ENCODE assay signal across 23 mouse cellular contexts in the genomic region with DNA sequence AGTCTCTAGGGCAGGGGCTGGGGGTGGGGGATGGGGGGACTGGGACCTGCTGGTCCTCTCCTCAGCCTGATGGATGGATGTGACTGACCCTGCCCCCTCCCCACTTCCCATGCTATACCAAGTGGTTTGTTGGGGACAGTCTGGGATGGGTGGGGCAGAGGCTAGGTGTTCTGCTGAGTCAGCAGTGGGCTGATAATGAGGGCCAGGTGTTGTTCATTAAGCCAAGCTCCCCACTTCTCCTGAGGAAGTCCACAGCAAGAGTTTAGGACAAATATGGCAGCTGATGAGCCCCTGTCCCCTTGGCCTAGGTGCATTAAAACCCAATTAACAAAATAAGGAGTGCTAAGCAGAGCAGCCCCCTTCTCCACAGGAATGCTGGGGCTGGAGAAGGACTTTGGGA.
DNase-seq lines count a peak whose midpoint lies in the region; ATAC-seq and TF ChIP-seq lines count a peak whose summit lies in the region.
"Had no signal": no experiment of that assay in that cellular context is flagged by ENCODE, and none has a peak within 500 bp of the region (broad histone marks: within the 10 kb centered on the region; RNA-seq: fewer than 3 reads in every experiment).

No protein-coding gene starts in this region.

- no peak for TF ChIP-seq RAD21 in CH12.LX (IDR thresholded peaks at IDR 0.05; ENCODE audit: low read depth, low read length)

- no peaks in the 10 kb centered on the region for H3K79me2 ChIP-seq in CH12.LX (replicated peaks; ENCODE audit: control insufficient read depth, extremely low read depth, insufficient read depth, poor library complexity, severe bottlenecking)

- no peak for ATAC-seq in hindbrain, postnatal 0 days
- ATAC-seq in intestine, postnatal 0 days, result no peak
- ATAC-seq in CD4-positive, CD25-positive, alpha-beta regulatory T cell, adult 4 months, result no peak
- ATAC-seq in cerebellum, adult (ENCODE audit: insufficient number of reproducible peaks, low FRiP score, low TSS enrichment), result no peak
- ATAC-seq: forebrain, embryonic 14.5 days; inflammation-experienced regulatory T-cells, adult 6 months had no signal

- TF ChIP-seq EP300 in CH12.LX (IDR thresholded peaks at IDR 0.05; ENCODE audit: low read length), result no peak

- H3K9ac ChIP-seq in hindbrain, postnatal 0 days (replicated peaks; ENCODE audit: low read length), result no peak overlapping the region
- H3K9ac ChIP-seq in CH12.LX (ENCODE audit: insufficient read depth, low read depth), result no peak overlapping the region
- H3K9ac ChIP-seq in intestine, postnatal 0 days (ENCODE audit: low read depth, low read length), result no peak overlapping the region
- H3K9ac ChIP-seq: embryonic facial prominence, embryonic 15.5 days; hindbrain, embryonic 14.5 days had no signal

- in situ Hi-C loops in CH12.LX (cut with MboI; ENCODE audit: low pct_ligation_motif_present, low pct_unique_long_range_greater_than_20kb, low sequenced_read_pairs), result no loop called here

- no peaks in the 10 kb centered on the region for H3K27me3 ChIP-seq in hindbrain, embryonic 10.5 days (ENCODE audit: insufficient read depth, poor library complexity, severe bottlenecking)
- H3K27me3 ChIP-seq in hindbrain, postnatal 0 days (ENCODE audit: insufficient read depth, low read length), result no peaks in the 10 kb centered on the region
- H3K27me3 ChIP-seq in CH12.LX (replicated peaks), result no peaks in the 10 kb centered on the region
- H3K27me3 ChIP-seq in intestine, postnatal 0 days (replicated peaks; ENCODE audit: control insufficient read depth, insufficient read depth, low read length), result no peaks in the 10 kb centered on the region
- H3K27me3 ChIP-seq: embryonic facial prominence, embryonic 15.5 days had no signal

- no peak for TF ChIP-seq POLR2A in CH12.LX (IDR thresholded peaks at IDR 0.05; ENCODE audit: low read depth, low read length)

- dilution Hi-C loops in CH12.LX (cut with MboI; ENCODE audit: extremely low pct_ligation_motif_present, extremely low pct_unique_long_range_greater_than_20kb, low sequenced_read_pairs), result no loop called here

- no peak for TF ChIP-seq CTCF in hindbrain, postnatal 0 days (IDR thresholded peaks at IDR 0.05; ENCODE audit: low read depth)
- no peak for TF ChIP-seq CTCF in CH12.LX (conservative IDR thresholded peaks at IDR 0.05 in 1 of 2, IDR thresholded peaks at IDR 0.05 in 1 of 2; ENCODE audit: low read depth in 2 of 2, low read length in 2 of 2)
- TF ChIP-seq CTCF in intestine, postnatal 0 days (IDR thresholded peaks at IDR 0.05; ENCODE audit: low read depth), result no peak

- peaks cover 17% of the 10 kb centered on the region for H3K4me1 ChIP-seq in hindbrain, embryonic 10.5 days (replicated peaks)
- H3K4me1 ChIP-seq in hindbrain, postnatal 0 days (ENCODE audit: insufficient read depth, low read length), result no peaks in the 10 kb centered on the region
- H3K4me1 ChIP-seq in CH12.LX (ENCODE audit: control insufficient read depth in 1 of 2, insufficient read depth in 2 of 2), result no peaks in the 10 kb centered on the region
- peaks cover 17% of the 10 kb centered on the region; the same call in 1 of the 2 replicates for H3K4me1 ChIP-seq in intestine, postnatal 0 days (replicated peaks; ENCODE audit: control insufficient read depth, insufficient read depth, low read length)
- H3K4me1 ChIP-seq: embryonic facial prominence, embryonic 15.5 days had no signal

- no peaks in the 10 kb centered on the region for H3K9me3 ChIP-seq in hindbrain, embryonic 10.5 days
- no peaks in the 10 kb centered on the region for H3K9me3 ChIP-seq in hindbrain, postnatal 0 days (ENCODE audit: low read length)
- H3K9me3 ChIP-seq in CH12.LX (replicated peaks; ENCODE audit: low read length), result peaks cover 4% of the 10 kb centered on the region
- no peaks in the 10 kb centered on the region for H3K9me3 ChIP-seq in intestine, postnatal 0 days (ENCODE audit: control insufficient read depth)
- H3K9me3 ChIP-seq: embryonic facial prominence, embryonic 15.5 days; forebrain, embryonic 10.5 days; heart, embryonic 10.5 days had no signal

- 0 out of 2 replicates have a peak overlapping the region, but pooled peaks have one; percentile 8 for H3K27ac ChIP-seq in hindbrain, embryonic 10.5 days
- H3K27ac ChIP-seq in hindbrain, postnatal 0 days, result no peak overlapping the region
- H3K27ac ChIP-seq in CH12.LX (ENCODE audit: insufficient read depth, low read depth), result no peak overlapping the region
- H3K27ac ChIP-seq in intestine, postnatal 0 days (ENCODE audit: low read depth, low read length), result peak overlapping the region; percentile 86; the same call in 1 of the 2 replicates
- H3K27ac ChIP-seq: embryonic facial prominence, embryonic 15.5 days; forebrain, embryonic 10.5 days; heart, embryonic 10.5 days; hindbrain, embryonic 14.5 days had no signal

- no peak overlapping the region for H3K4me3 ChIP-seq in hindbrain, embryonic 10.5 days
- no peak overlapping the region for H3K4me3 ChIP-seq in hindbrain, postnatal 0 days (ENCODE audit: low read length)
- no peak overlapping the region for H3K4me3 ChIP-seq in CH12.LX (replicated peaks in 1 of 3; ENCODE audit: low read depth in 2 of 3, low read length in 2 of 3, poor library complexity in 1 of 3)
- H3K4me3 ChIP-seq in intestine, postnatal 0 days (ENCODE audit: low read depth, low read length), result no peak overlapping the region
- H3K4me3 ChIP-seq: embryonic facial prominence, embryonic 15.5 days; erythroblast, embryonic 14.5 days; forebrain, embryonic 10.5 days; heart, embryonic 10.5 days had no signal

- DNase-seq in hindbrain, embryonic 10.5 days (ENCODE audit: low spot score), result no peak
- DNase-seq in hindbrain, postnatal 0 days (ENCODE audit: low spot score), result no peak
- no peak for DNase-seq in CH12.LX (ENCODE audit: extremely low read depth)
- DNase-seq in forelimb bud, embryonic 11.5 days (ENCODE audit: low read depth, low spot score), result peak; percentile 47
- DNase-seq in urinary bladder, adult 18-20 months (ENCODE audit: low spot score in 2 of 2), result no peak
- DNase-seq: adrenal gland, postnatal 14 days; B cell, adult 2 months; cerebellum, adult 18-20 months; cerebellum, adult 9-11 months; gastrocnemius, postnatal 10 days; heart, adult 18-20 months; heart, postnatal 10 days; heart, postnatal 4 days had no signal

- no peak overlapping the region for H3K4me2 ChIP-seq in hindbrain, postnatal 0 days (ENCODE audit: low read depth, low read length)
- no peak overlapping the region for H3K4me2 ChIP-seq in CH12.LX (ENCODE audit: insufficient read depth, low read depth, poor library complexity, severe bottlenecking)
- no peak overlapping the region for H3K4me2 ChIP-seq in intestine, postnatal 0 days (replicated peaks; ENCODE audit: low read depth)
- H3K4me2 ChIP-seq: embryonic facial prominence, embryonic 15.5 days; hindbrain, embryonic 14.5 days had no signal

- H3K36me3 ChIP-seq in hindbrain, embryonic 10.5 days, result no peaks in the 10 kb centered on the region
- H3K36me3 ChIP-seq in hindbrain, postnatal 0 days (ENCODE audit: insufficient read depth, low read length), result no peaks in the 10 kb centered on the region
- no peaks in the 10 kb centered on the region for H3K36me3 ChIP-seq in CH12.LX (replicated peaks in 1 of 2; ENCODE audit: control insufficient read depth in 1 of 2, insufficient read depth in 1 of 2, low read length in 1 of 2)
- H3K36me3 ChIP-seq in intestine, postnatal 0 days (ENCODE audit: control insufficient read depth, insufficient read depth), result no peaks in the 10 kb centered on the region
- H3K36me3 ChIP-seq: embryonic facial prominence, embryonic 15.5 days; forebrain, embryonic 10.5 days; heart, embryonic 10.5 days had no signal

TF ChIP-seq in CH12.LX, 34 proteins besides CTCF, POLR2A, EP300 and RAD21:
- TF ChIP-seq CHD2 (IDR thresholded peaks at IDR 0.05; ENCODE audit: low read length), result no peak
- no peak for TF ChIP-seq ELF1 (IDR thresholded peaks at IDR 0.05; ENCODE audit: low read depth, low read length)
- TF ChIP-seq MAFK (IDR thresholded peaks at IDR 0.05; ENCODE audit: insufficient replicate concordance, low read length), result peak; percentile 70
- TF ChIP-seq ZMIZ1 (IDR thresholded peaks at IDR 0.05; ENCODE audit: low read depth, low read length), result no peak
- TF ChIP-seq SIN3A (IDR thresholded peaks at IDR 0.05; ENCODE audit: low read length), result no peak
- no peak for TF ChIP-seq MXI1 (IDR thresholded peaks at IDR 0.05; ENCODE audit: low read depth, low read length)

Comparison
In these comparisons a context has a peak if more than half of its experiments do, and no peak if none do; other contexts are left out.
1. H3K27ac ChIP-seq: peak in hindbrain, embryonic 10.5 days (single experiment) and intestine, postnatal 0 days (single experiment); none in hindbrain, postnatal 0 days (single experiment) and CH12.LX (single experiment).